Comparison of ENCODE assay signal across 9 mouse cellular contexts in the genomic region with DNA sequence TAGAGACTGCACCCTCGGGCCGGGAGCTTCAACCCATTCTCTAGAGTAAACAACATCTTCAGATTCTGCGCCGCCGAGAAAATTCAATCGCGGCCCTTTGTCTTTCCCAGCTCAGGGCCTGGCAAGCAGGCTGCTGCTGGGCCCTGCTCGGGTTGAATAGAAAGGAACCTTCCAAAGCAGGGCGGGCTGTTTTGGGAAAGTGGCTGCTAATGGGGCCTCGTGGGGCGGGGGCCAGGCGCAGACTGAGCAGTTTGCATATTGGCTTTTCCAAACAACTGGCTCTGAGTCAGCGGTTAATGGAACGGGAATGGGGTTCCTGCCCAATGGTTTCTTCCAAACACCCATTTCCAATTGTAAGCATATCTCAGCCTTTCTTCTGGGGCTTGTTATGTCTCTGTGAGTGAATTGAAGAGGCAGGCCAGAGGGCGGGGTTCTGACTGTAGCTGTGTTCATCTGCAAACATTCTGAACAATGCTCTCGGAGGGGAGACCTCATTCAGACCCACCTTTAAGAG.
DNase-seq lines count a peak whose midpoint lies in the region; ATAC-seq and TF ChIP-seq lines count a peak whose summit lies in the region.
"Had no signal": no experiment of that assay in that cellular context is flagged by ENCODE, and none has a peak within 500 bp of the region (broad histone marks: within the 10 kb centered on the region; RNA-seq: fewer than 3 reads in every experiment).

No protein-coding gene starts in this region.

- no peaks in the 10 kb centered on the region for H3K9me3 ChIP-seq in forebrain, embryonic 11.5 days (ENCODE audit: control insufficient read depth, low read length)
- H3K9me3 ChIP-seq in heart, embryonic 13.5 days = no peaks in the 10 kb centered on the region
- H3K9me3 ChIP-seq in liver, postnatal 0 days (ENCODE audit: low read length) = no peaks in the 10 kb centered on the region; the same call in 1 of the 2 replicates

- no peak for TF ChIP-seq EP300 in liver, postnatal 0 days (IDR thresholded peaks at IDR 0.05; ENCODE audit: low read depth)

- TF ChIP-seq CTCF in liver, postnatal 0 days (IDR thresholded peaks at IDR 0.05; ENCODE audit: low read depth) = no peak

- peak overlapping the region; percentile 71 for H3K27ac ChIP-seq in forebrain, embryonic 11.5 days (ENCODE audit: low read depth, low read length)
- H3K27ac ChIP-seq in heart, embryonic 13.5 days (replicated peaks) = peak overlapping the region; percentile 65
- no peak overlapping the region for H3K27ac ChIP-seq in liver, postnatal 0 days (ENCODE audit: low read depth)

- no peaks in the 10 kb centered on the region for H3K36me3 ChIP-seq in forebrain, embryonic 11.5 days (ENCODE audit: control insufficient read depth, insufficient read depth, low read length)
- H3K36me3 ChIP-seq in heart, embryonic 13.5 days = 0 out of 2 replicates have a peak, but pooled peaks cover 3% of the 10 kb centered on the region
- no peaks in the 10 kb centered on the region for H3K36me3 ChIP-seq in liver, postnatal 0 days (replicated peaks; ENCODE audit: insufficient read depth, low read length)

- H3K4me2 ChIP-seq in forebrain, embryonic 11.5 days (ENCODE audit: low read depth, low read length, severe bottlenecking) = peak overlapping the region; percentile 31; the same call in 1 of the 2 replicates
- H3K4me2 ChIP-seq in heart, embryonic 13.5 days = no peak overlapping the region
- no peak overlapping the region for H3K4me2 ChIP-seq in liver, postnatal 0 days (ENCODE audit: low read depth, low read length)

- 6% methylated on average over 16 of the region's 16 CpGs for WGBS in forebrain, embryonic 11.5 days
- 38% methylated on average over 16 of the region's 16 CpGs for WGBS in heart, embryonic 13.5 days
- WGBS in liver, postnatal 0 days (ENCODE audit: insufficient replicate concordance) = 38% methylated on average over 16 of the region's 16 CpGs

- peaks cover 8% of the 10 kb centered on the region for H3K4me1 ChIP-seq in forebrain, embryonic 11.5 days (replicated peaks; ENCODE audit: control insufficient read depth, insufficient read depth, low read length)
- peaks cover 31% of the 10 kb centered on the region for H3K4me1 ChIP-seq in heart, embryonic 13.5 days
- no peaks in the 10 kb centered on the region for H3K4me1 ChIP-seq in liver, postnatal 0 days (ENCODE audit: insufficient read depth)

- no peaks in the 10 kb centered on the region; the same call in 1 of the 2 replicates for H3K27me3 ChIP-seq in forebrain, embryonic 11.5 days (ENCODE audit: control insufficient read depth, insufficient read depth, low read length)
- H3K27me3 ChIP-seq in heart, embryonic 13.5 days (replicated peaks) = no peaks in the 10 kb centered on the region
- H3K27me3 ChIP-seq in liver, postnatal 0 days (ENCODE audit: insufficient read depth, low read length) = no peaks in the 10 kb centered on the region

- DNase-seq in cerebellum, adult 11-12 months = peak; percentile 18
- DNase-seq in cerebellum, adult 11 months = no peak
- peak; percentile 82 for DNase-seq in forebrain, embryonic 11.5 days (ENCODE audit: low spot score)
- DNase-seq in layer of hippocampus, postnatal 10 days (ENCODE audit: low spot score in 2 of 2) = peak; percentile 57 to 72
- DNase-seq in mesoderm, embryonic 11.5 days (ENCODE audit: low read depth, low spot score) = peak; percentile 18
- DNase-seq in right cerebral cortex, postnatal 36 days (ENCODE audit: low spot score in 2 of 2) = peak; percentile 34 to 36
- DNase-seq in liver, postnatal 0 days = no peak

- ATAC-seq in forebrain, embryonic 11.5 days (replicated peaks; ENCODE audit: low FRiP score) = peak; percentile 83
- ATAC-seq in heart, embryonic 13.5 days (ENCODE audit: extremely low read depth, insufficient number of reproducible peaks, low FRiP score, low TSS enrichment) = no peak
- no peak for ATAC-seq in liver, postnatal 0 days

- no peak overlapping the region for H3K4me3 ChIP-seq in forebrain, embryonic 11.5 days (ENCODE audit: low read depth, low read length)
- H3K4me3 ChIP-seq in heart, embryonic 13.5 days = no peak overlapping the region
- H3K4me3 ChIP-seq in liver, postnatal 0 days (ENCODE audit: low read depth, low read length) = no peak overlapping the region
- H3K4me3 ChIP-seq: erythroblast, embryonic 14.5 days had no signal

- H3K9ac ChIP-seq in forebrain, embryonic 11.5 days (ENCODE audit: low read length) = peak overlapping the region; percentile 29
- peak overlapping the region; percentile 58 for H3K9ac ChIP-seq in heart, embryonic 13.5 days
- H3K9ac ChIP-seq in liver, postnatal 0 days (replicated peaks) = no peak overlapping the region

Comparison
In these comparisons a context has a peak if more than half of its experiments do, and no peak if none do; other contexts are left out.
1. DNase-seq: peak in cerebellum, adult 11-12 months (single experiment), forebrain, embryonic 11.5 days (single experiment), layer of hippocampus, postnatal 10 days (2 of 2), mesoderm, embryonic 11.5 days (single experiment) and right cerebral cortex, postnatal 36 days (2 of 2); none in cerebellum, adult 11 months (single experiment) and liver, postnatal 0 days (single experiment).